Mouse (Mus musculus): ENCODE results near the gene Wdr31. TPM values are rescaled to one million over a fixed set of nuclear protein-coding genes. Genes with fewer than 3 reads are reported as not detected.
A peak's percentile ranks its signal among the peaks of the same experiment; 100 is the strongest.

Gene Wdr31
- total RNA-seq, 2 experiments from 2014 or later, result 0.26 to 0.28 TPM

GRCm38 (mm10) chr4:62508839-62509238 lies 38.1 kb upstream of the Wdr31 start:
- TF ChIP-seq CTCF (IDR thresholded peaks at IDR 0.05), result no peak
- no peak for DNase-seq
- Histone ChIP-seq H3K27ac (no peak overlapping the region), H3K4me3 (no peak overlapping the region)
- intact Hi-C loops (cut with DNase I), result loop anchor here (5.0 kb wide), 1 partner anchor 167 kb away; no protein-coding TSS in a partner anchor

DNA sequence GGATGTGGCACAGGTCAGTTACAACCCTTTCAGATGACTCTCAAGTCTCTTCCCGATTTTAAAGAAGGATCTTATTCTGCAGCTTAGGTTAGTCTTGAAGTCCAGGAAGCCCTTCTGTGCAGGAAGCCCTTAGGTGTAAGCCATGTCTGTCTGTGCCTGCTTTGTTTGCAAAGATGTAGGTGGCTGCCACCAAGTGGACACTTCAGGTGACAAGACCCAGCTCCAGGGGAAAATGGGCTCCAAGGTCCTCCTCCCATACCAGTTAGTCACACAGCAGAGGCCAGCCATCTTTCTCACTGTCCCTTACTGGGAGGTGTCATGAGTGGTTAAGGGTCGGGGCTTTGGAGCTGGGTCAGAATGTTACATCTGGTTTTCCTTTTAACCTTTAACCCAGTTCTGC lies 36.1 kb upstream of the Wdr31 start:
- peak; percentile 53 for DNase-seq
- intact Hi-C loops (cut with DNase I), result loop anchor here (5.0 kb wide), 1 partner anchor 164 kb away; no protein-coding TSS in a partner anchor
- peak; percentile 62 for TF ChIP-seq CTCF (IDR thresholded peaks at IDR 0.05)
- H3K4me3 ChIP-seq, result no peak overlapping the region
- H3K27ac ChIP-seq, result no peak overlapping the region

DNA sequence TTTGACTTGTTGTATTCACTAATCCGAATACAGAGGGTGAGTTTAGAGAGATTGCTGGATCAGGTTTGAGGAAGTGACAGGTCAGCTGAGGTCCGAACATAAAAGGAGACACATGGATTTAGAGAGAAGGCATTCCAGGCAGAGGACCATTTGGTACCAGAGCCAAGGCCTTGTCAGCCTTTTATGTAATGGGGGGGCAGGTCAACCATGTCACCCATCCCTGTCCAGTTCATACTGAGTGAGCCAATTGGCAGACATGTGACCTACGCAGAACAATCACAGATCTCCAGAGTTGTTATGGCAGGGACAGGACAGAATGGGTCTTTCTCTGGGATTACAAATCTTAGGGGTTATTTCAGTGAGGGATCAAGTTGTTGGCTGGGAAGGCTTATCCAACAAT lies 35.3 kb upstream of the Wdr31 start:
- H3K4me3 ChIP-seq, result no peak overlapping the region
- no peak for DNase-seq
- intact Hi-C loops (cut with DNase I), result loop anchor here (5.0 kb wide), 1 partner anchor 164 kb away; no protein-coding TSS in a partner anchor
- no peak for TF ChIP-seq CTCF (IDR thresholded peaks at IDR 0.05)
- no peak overlapping the region for H3K27ac ChIP-seq

- H3K4me3 ChIP-seq, result peak within 1 kb of the TSS; percentile 97
- intact Hi-C loops (cut with DNase I), result loop anchor here (2.0 kb wide), 1 partner anchor 95 kb away; the partner anchor contains the start of genes Cdc26 and Prpf4
- no peak for DNase-seq
- no peak for TF ChIP-seq CTCF (IDR thresholded peaks at IDR 0.05)
- H3K27ac ChIP-seq, result peak within 1 kb of the TSS; percentile 93
Measured at GRCm38 (mm10) chr4:62503374-62503970, 32.8 kb upstream of the Wdr31 start, which contains the start of gene Hdhd3. TSS of gene Hdhd3 (minus strand) at chr4:62503467.

- Histone ChIP-seq H3K27ac (no peak overlapping the region), H3K4me3 (no peak overlapping the region; the same call in 1 of the 2 replicates)
- intact Hi-C loops (cut with DNase I), result loop anchor here (2.0 kb wide), 1 partner anchor 94 kb away; the partner anchor contains the start of genes Cdc26 and Prpf4
- no peak for TF ChIP-seq CTCF (IDR thresholded peaks at IDR 0.05)
- no peak for DNase-seq
Measured at GRCm38 (mm10) chr4:62502969-62503368, 32.3 kb upstream of the Wdr31 start.

GRCm38 (mm10) chr4:62501964-62502732 lies 31.5 kb upstream of the Wdr31 start:
- DNase-seq, result peak; percentile 92
- TF ChIP-seq CTCF (IDR thresholded peaks at IDR 0.05), result no peak
- H3K4me3 ChIP-seq, result peak overlapping the region; percentile 97
- H3K27ac ChIP-seq, result peak overlapping the region; percentile 93
- intact Hi-C loops (cut with DNase I), result loop anchor here (2.0 kb wide), 1 partner anchor 93 kb away; the partner anchor contains the start of genes Cdc26 and Prpf4

GRCm38 (mm10) chr4:62501534-62501933 lies 30.8 kb upstream of the Wdr31 start:
- peak overlapping the region; percentile 97 for H3K4me3 ChIP-seq
- peak overlapping the region; percentile 93 for H3K27ac ChIP-seq
- TF ChIP-seq CTCF (IDR thresholded peaks at IDR 0.05), result no peak
- intact Hi-C loops (cut with DNase I), result no loop called here
- no peak for DNase-seq

DNA sequence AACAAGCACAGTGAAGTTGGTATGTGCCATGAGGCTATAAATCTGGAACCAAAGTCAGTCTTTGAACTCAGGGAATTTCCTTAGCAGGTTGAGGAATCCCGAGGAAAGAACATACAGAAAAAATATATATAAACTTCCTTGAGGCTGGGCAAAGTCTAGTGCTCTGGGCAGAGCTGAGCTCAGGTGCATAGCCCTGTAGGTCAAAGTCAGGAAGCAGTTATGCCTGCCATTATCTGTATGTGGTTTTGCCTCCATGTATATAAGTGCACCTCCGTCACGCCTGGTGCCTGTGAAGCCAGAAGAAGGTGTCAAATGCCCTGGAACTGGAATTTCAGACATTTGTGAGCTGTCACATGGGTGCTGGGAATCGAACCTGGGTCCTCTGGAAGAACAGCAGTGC lies 30.1 kb upstream of the Wdr31 start:
- Histone ChIP-seq H3K27ac (no peak overlapping the region), H3K4me3 (no peak overlapping the region)
- DNase-seq, result no peak
- intact Hi-C loops (cut with DNase I), result no loop called here
- no peak for TF ChIP-seq CTCF (IDR thresholded peaks at IDR 0.05)

DNA sequence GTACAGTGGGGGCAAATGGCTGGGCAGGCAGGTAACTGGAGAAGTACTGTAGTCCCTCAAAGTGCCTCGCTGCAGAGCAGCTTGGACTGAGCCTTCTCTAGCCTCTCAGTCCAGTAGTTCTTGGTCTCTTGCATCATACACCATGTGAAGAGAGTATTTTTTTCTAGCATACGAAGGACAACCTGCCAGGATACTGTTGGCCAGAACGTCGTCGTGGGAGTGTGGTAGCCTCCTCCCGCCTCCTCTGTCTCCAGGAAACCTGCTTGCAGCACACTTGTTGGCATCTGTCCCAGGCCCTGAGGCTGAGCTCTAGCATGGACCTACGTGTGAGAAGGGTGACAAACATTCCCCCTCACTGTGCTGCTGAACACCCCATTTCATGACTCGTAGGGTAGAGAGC lies 26.1 kb upstream of the Wdr31 start:
- H3K27ac ChIP-seq, result no peak overlapping the region
- no peak for TF ChIP-seq CTCF (IDR thresholded peaks at IDR 0.05)
- no peak overlapping the region for H3K4me3 ChIP-seq
- peak; percentile 72 for DNase-seq
- intact Hi-C loops (cut with DNase I), result no loop called here

GRCm38 (mm10) chr4:62495946-62496345 lies 25.2 kb upstream of the Wdr31 start:
- Histone ChIP-seq H3K4me3 (peak overlapping the region; percentile 53), H3K27ac (no peak overlapping the region)
- no peak for TF ChIP-seq CTCF (IDR thresholded peaks at IDR 0.05)
- intact Hi-C loops (cut with DNase I), result no loop called here
- peak; percentile 81 for DNase-seq

DNA sequence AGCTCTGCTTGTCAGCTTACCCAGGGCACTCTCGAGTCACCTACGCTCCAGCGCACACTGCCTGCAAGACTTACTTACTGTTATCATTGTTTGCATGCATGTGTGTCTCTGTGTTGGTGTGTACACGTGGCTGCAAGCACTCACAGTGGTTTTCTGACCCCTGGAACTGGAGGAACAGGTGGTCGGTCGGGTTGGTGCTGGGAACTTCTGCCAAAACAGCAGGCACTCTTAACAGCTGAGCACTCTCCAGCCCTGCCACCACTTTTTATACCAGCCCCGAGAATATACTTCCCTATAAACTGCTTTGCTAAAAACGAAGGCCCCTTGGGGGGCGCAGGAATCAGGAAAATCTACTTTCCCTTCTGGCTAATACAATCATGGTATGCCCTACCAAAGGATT lies 23.5 kb upstream of the Wdr31 start:
- Histone ChIP-seq H3K27ac (no peak overlapping the region), H3K4me3 (no peak overlapping the region)
- TF ChIP-seq CTCF (IDR thresholded peaks at IDR 0.05), result no peak
- intact Hi-C loops (cut with DNase I), result no loop called here
- DNase-seq, result no peak

DNA sequence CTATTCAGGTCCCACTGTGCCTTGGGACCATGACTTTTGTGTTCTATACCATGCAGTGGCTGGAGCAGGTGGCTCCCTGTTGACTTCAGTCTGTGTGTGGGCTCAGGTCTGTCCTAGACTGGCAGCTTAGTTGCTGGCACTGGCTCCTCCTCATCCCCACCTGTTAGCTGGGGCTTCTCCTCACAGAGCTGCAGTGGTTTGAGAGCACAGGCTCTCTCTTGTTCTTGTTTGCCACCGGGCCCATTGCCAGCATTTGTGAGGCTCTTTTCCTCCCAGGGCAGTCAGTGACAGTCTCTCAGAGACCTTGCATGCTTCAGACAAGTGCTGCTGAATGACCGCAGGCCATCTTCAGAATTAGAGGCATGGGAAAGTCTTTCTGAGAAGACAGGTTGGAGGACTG lies 22.0 kb upstream of the Wdr31 start:
- no peak for DNase-seq
- no peak for TF ChIP-seq CTCF (IDR thresholded peaks at IDR 0.05)
- Histone ChIP-seq H3K4me3 (no peak overlapping the region), H3K27ac (no peak overlapping the region)
- intact Hi-C loops (cut with DNase I), result no loop called here

GRCm38 (mm10) chr4:62487914-62488313 lies 17.2 kb upstream of the Wdr31 start:
- no peak overlapping the region for H3K4me3 ChIP-seq
- H3K27ac ChIP-seq, result no peak overlapping the region
- no peak for TF ChIP-seq CTCF (IDR thresholded peaks at IDR 0.05)
- DNase-seq, result no peak
- intact Hi-C loops (cut with DNase I), result no loop called here
